Mouse (Mus musculus) liver, adult 2 months (tissue): ENCODE measurements around the gene Dapk1.
A peak's percentile ranks its signal among the peaks of the same experiment; 100 is the strongest.

ENCODE experiments used
- CTCF ChIP-seq: fragments of 200-500 bp; IDR thresholded peaks from 2 replicates; pipeline ENCODE4 v1.5.1; 2011; ENCODE audit warnings: low read depth, low read length, control low read depth
- POLR2A ChIP-seq: fragments of 200-500 bp; IDR thresholded peaks from 2 replicates; pipeline ENCODE4 v1.6.1; 2011; ENCODE audit warnings: low read length, control low read depth; ENCODE audit not compliant: insufficient read depth; ENCODE audit errors: extremely low read depth

DNA sequence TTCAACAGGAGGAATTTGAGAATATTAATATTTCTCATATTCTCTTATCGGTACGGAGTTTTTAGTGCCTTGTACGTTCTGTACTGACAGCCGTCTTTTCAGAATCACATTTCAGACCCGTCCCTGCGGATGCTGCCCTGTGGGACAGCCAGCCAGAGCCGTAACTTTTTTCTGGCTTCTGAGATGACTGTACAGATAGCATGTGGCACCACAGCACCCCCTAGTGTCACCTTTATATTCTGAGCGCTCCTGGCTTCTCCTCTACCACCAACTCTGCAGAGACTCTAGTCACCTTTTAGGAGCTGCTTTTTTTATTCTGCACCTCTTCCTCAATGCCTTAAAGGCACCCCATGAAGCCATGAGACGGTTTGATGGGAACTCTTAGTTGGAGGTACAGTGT is 136.7 kb downstream of the Dapk1 start:
- TF ChIP-seq CTCF (peak; percentile 74), POLR2A (no peak)
